Mouse (Mus musculus): ENCODE results near the gene 2810408A11Rik. TPM values are rescaled to one million over a fixed set of nuclear protein-coding genes. Genes with fewer than 3 reads are reported as not detected.
"Not testable (repeated sequence)": the region's sequence is repeated elsewhere in the genome, so short reads cannot be mapped to it uniquely, and the experiment has no call there.

2810408A11Rik gene
- polyA plus RNA-seq, 1 experiment from 2014 or later: 13.0 TPM

GRCm38 (mm10) chr11:69919053-69919452 is 18.3 kb upstream of the 2810408A11Rik start:
- peaks cover 33% of the 10 kb centered on the region for H3K36me3 ChIP-seq (ENCODE audit: insufficient read depth, low read length)
- H3K27ac ChIP-seq: peak overlapping the region; percentile 96
- peak overlapping the region; percentile 71 for H3K4me2 ChIP-seq (ENCODE audit: low read length)
- no peaks in the 10 kb centered on the region for H3K9me3 ChIP-seq (replicated peaks; ENCODE audit: low read length)
- peak overlapping the region; percentile 92 for H3K4me3 ChIP-seq (replicated peaks; ENCODE audit: low read depth, low read length)
- TF ChIP-seq CTCF (IDR thresholded peaks at IDR 0.05; ENCODE audit: low read depth): no peak
- DNase-seq (ENCODE audit: low spot score) (no peak), ATAC-seq (replicated peaks; ENCODE audit: low FRiP score, low read depth) (no peak)
- H3K27me3 ChIP-seq (ENCODE audit: insufficient read depth, low read length): no peaks in the 10 kb centered on the region
- H3K4me1 ChIP-seq (replicated peaks; ENCODE audit: insufficient read depth, low read length): peaks cover 18% of the 10 kb centered on the region
- WGBS: 78% methylated on average over 9 of the region's 9 CpGs
- H3K9ac ChIP-seq (ENCODE audit: low read depth, low read length): peak overlapping the region; percentile 98

- TF ChIP-seq CTCF (IDR thresholded peaks at IDR 0.05; ENCODE audit: low read depth): no peak
- 84% methylated on average over 5 of the region's 5 CpGs for WGBS
- DNase-seq (ENCODE audit: low spot score) (no peak), ATAC-seq (replicated peaks; ENCODE audit: low FRiP score, low read depth) (no peak)
- Histone ChIP-seq H3K4me2 (ENCODE audit: low read length) (no peak overlapping the region), H3K9ac (ENCODE audit: low read depth, low read length) (no peak overlapping the region), H3K36me3 (ENCODE audit: insufficient read depth, low read length) (peaks cover 33% of the 10 kb centered on the region), H3K27me3 (ENCODE audit: insufficient read depth, low read length) (no peaks in the 10 kb centered on the region), H3K4me1 (replicated peaks; ENCODE audit: insufficient read depth, low read length) (peaks cover 18% of the 10 kb centered on the region), H3K27ac (no peak overlapping the region), H3K4me3 (replicated peaks; ENCODE audit: low read depth, low read length) (no peak overlapping the region), H3K9me3 (replicated peaks; ENCODE audit: low read length) (no peaks in the 10 kb centered on the region)
Observed at GRCm38 (mm10) chr11:69918118-69918517, 17.3 kb upstream of the 2810408A11Rik start.

GRCm38 (mm10) chr11:69917379-69917948 is 16.7 kb upstream of the 2810408A11Rik start:
- Histone ChIP-seq H3K9me3 (replicated peaks; ENCODE audit: low read length) (no peaks in the 10 kb centered on the region), H3K4me3 (replicated peaks; ENCODE audit: low read depth, low read length) (no peak overlapping the region), H3K27me3 (ENCODE audit: insufficient read depth, low read length) (no peaks in the 10 kb centered on the region), H3K4me2 (ENCODE audit: low read length) (no peak overlapping the region), H3K27ac (no peak overlapping the region), H3K9ac (ENCODE audit: low read depth, low read length) (no peak overlapping the region), H3K36me3 (ENCODE audit: insufficient read depth, low read length) (peaks cover 38% of the 10 kb centered on the region), H3K4me1 (replicated peaks; ENCODE audit: insufficient read depth, low read length) (peaks cover 18% of the 10 kb centered on the region)
- no peak for TF ChIP-seq CTCF (IDR thresholded peaks at IDR 0.05; ENCODE audit: low read depth)
- DNase-seq (ENCODE audit: low spot score): no peak
- 85% methylated on average over 8 of the region's 8 CpGs for WGBS
- no peak for ATAC-seq (replicated peaks; ENCODE audit: low FRiP score, low read depth)

GRCm38 (mm10) chr11:69916652-69917378 is 16.0 kb upstream of the 2810408A11Rik start:
- not testable (repeated sequence) for H3K27me3 ChIP-seq (ENCODE audit: insufficient read depth, low read length); H3K9ac ChIP-seq (ENCODE audit: low read depth, low read length); H3K4me3 ChIP-seq (replicated peaks; ENCODE audit: low read depth, low read length); H3K4me2 ChIP-seq (ENCODE audit: low read length); DNase-seq (ENCODE audit: low spot score); H3K9me3 ChIP-seq (replicated peaks; ENCODE audit: low read length); ATAC-seq (replicated peaks; ENCODE audit: low FRiP score, low read depth); H3K27ac ChIP-seq
- 52% methylated on average over 7 of the region's 7 CpGs for WGBS
- Histone ChIP-seq H3K4me1 (replicated peaks; ENCODE audit: insufficient read depth, low read length) (peaks cover 18% of the 10 kb centered on the region), H3K36me3 (ENCODE audit: insufficient read depth, low read length) (peaks cover 40% of the 10 kb centered on the region)

- DNase-seq (ENCODE audit: low spot score) (no peak), ATAC-seq (replicated peaks; ENCODE audit: low FRiP score, low read depth) (no peak)
- Histone ChIP-seq H3K4me1 (replicated peaks; ENCODE audit: insufficient read depth, low read length) (peaks cover 18% of the 10 kb centered on the region), H3K4me3 (replicated peaks; ENCODE audit: low read depth, low read length) (no peak overlapping the region), H3K9ac (ENCODE audit: low read depth, low read length) (no peak overlapping the region), H3K27me3 (ENCODE audit: insufficient read depth, low read length) (no peaks in the 10 kb centered on the region), H3K36me3 (ENCODE audit: insufficient read depth, low read length) (peaks cover 48% of the 10 kb centered on the region), H3K4me2 (ENCODE audit: low read length) (no peak overlapping the region), H3K9me3 (replicated peaks; ENCODE audit: low read length) (no peaks in the 10 kb centered on the region), H3K27ac (no peak overlapping the region)
- no peak for TF ChIP-seq CTCF (IDR thresholded peaks at IDR 0.05; ENCODE audit: low read depth)
- 60% methylated on average over 5 of the region's 5 CpGs for WGBS
Observed at GRCm38 (mm10) chr11:69915667-69916627, 15.2 kb upstream of the 2810408A11Rik start.

- Histone ChIP-seq H3K4me1 (replicated peaks; ENCODE audit: insufficient read depth, low read length) (peaks cover 18% of the 10 kb centered on the region), H3K9ac (ENCODE audit: low read depth, low read length) (no peak overlapping the region), H3K27ac (no peak overlapping the region), H3K4me2 (ENCODE audit: low read length) (peak overlapping the region; percentile 99), H3K9me3 (replicated peaks; ENCODE audit: low read length) (no peaks in the 10 kb centered on the region), H3K4me3 (replicated peaks; ENCODE audit: low read depth, low read length) (peak overlapping the region; percentile 64), H3K27me3 (ENCODE audit: insufficient read depth, low read length) (no peaks in the 10 kb centered on the region), H3K36me3 (ENCODE audit: insufficient read depth, low read length) (peaks cover 56% of the 10 kb centered on the region)
- no peak for TF ChIP-seq CTCF (IDR thresholded peaks at IDR 0.05; ENCODE audit: low read depth)
- DNase-seq (ENCODE audit: low spot score): no peak
- ATAC-seq (replicated peaks; ENCODE audit: low FRiP score, low read depth): no peak
- WGBS: 25% methylated on average over 9 of the region's 9 CpGs
Observed at GRCm38 (mm10) chr11:69914917-69915430, 14.2 kb upstream of the 2810408A11Rik start.
